Mouse (Mus musculus): Measurements from ENCODE around the gene Eif2a.

Gene Eif2a

GRCm38 (mm10) chr3:58524246-58524645 is 1.4 kb upstream of the Eif2a start:
- WGBS: 29% methylated on average over 4 of the region's 4 CpGs

- under 1% methylated on average over 40 of the region's 40 CpGs for WGBS
Measured at GRCm38 (mm10) chr3:58525166-58525565, 455 bp upstream of the Eif2a start.

GRCm38 (mm10) chr3:58526408-58526737 is 752 bp downstream of the Eif2a start:
- WGBS: under 1% methylated on average over 4 of the region's 4 CpGs

GRCm38 (mm10) chr3:58536573-58536972 is 11.0 kb downstream of the Eif2a start:
- WGBS: 95% methylated on average over 3 of the region's 3 CpGs

- WGBS: 78% methylated on average over 1 of the region's 1 CpGs
Measured at GRCm38 (mm10) chr3:58552001-58552811, 26.6 kb downstream of the Eif2a start.

- 75% methylated on average over 7 of the region's 7 CpGs for WGBS
Measured at GRCm38 (mm10) chr3:58556649-58557048, 31.0 kb downstream of the Eif2a start.

GRCm38 (mm10) chr3:58559887-58560286 is 34.3 kb downstream of the Eif2a start:
- WGBS: 57% methylated on average over 2 of the region's 2 CpGs

- WGBS: 56% methylated on average over 2 of the region's 2 CpGs
Measured at GRCm38 (mm10) chr3:58561437-58561836, 35.8 kb downstream of the Eif2a start.

- 98% methylated on average over 3 of the region's 3 CpGs for WGBS
Measured at GRCm38 (mm10) chr3:58570821-58571220, 45.2 kb downstream of the Eif2a start.

GRCm38 (mm10) chr3:58576137-58577066 is 50.8 kb downstream of the Eif2a start, which contains the start of gene Selenot:
Gene Selenot, plus strand, starts transcription at chr3:58576636.
- under 1% methylated on average over 59 of the region's 59 CpGs for WGBS

- WGBS: under 1% methylated on average over 36 of the region's 36 CpGs
Measured at GRCm38 (mm10) chr3:58577067-58577503, 51.5 kb downstream of the Eif2a start.

- 6% methylated on average over 8 of the region's 8 CpGs for WGBS
Measured at GRCm38 (mm10) chr3:58577506-58578050, 52.0 kb downstream of the Eif2a start.

- 87% methylated on average over 4 of the region's 4 CpGs for WGBS
Measured at GRCm38 (mm10) chr3:58581530-58581929, 55.9 kb downstream of the Eif2a start.

- WGBS: 75% methylated on average over 5 of the region's 5 CpGs
Measured at GRCm38 (mm10) chr3:58582297-58582696, 56.7 kb downstream of the Eif2a start.

GRCm38 (mm10) chr3:58582788-58583426 is 57.3 kb downstream of the Eif2a start:
- 81% methylated on average over 5 of the region's 5 CpGs for WGBS

GRCm38 (mm10) chr3:58590544-58590943 is 64.9 kb downstream of the Eif2a start:
- WGBS: 79% methylated on average over 4 of the region's 4 CpGs

- 73% methylated on average over 7 of the region's 7 CpGs for WGBS
Measured at GRCm38 (mm10) chr3:58592666-58593065, 67.0 kb downstream of the Eif2a start.

- WGBS: 56% methylated on average over 5 of the region's 5 CpGs
Measured at GRCm38 (mm10) chr3:58593623-58594022, 68.0 kb downstream of the Eif2a start.
